Mouse (Mus musculus) midbrain, embryonic 13.5 days (tissue): Measurements from ENCODE around the gene Klf17. TPM values are rescaled to one million over a fixed set of nuclear protein-coding genes. Genes with fewer than 3 reads are reported as not detected.
"Not testable (repeated sequence)": the region's sequence is repeated elsewhere in the genome, so short reads cannot be mapped to it uniquely, and the experiment has no call there.

Experiments
- ATAC-seq: fragments of 200-750 bp; cut with Nextera tagmentation; 2 replicates; pipeline ENCODE4 v1.8.0; 2017; ENCODE audit warnings: mild to moderate bottlenecking, moderate TSS enrichment, moderate library complexity
- H3K27ac ChIP-seq: fragments of 300-500 bp; sonication (generic); 2 replicates; pipeline ENCODE4 v1.5.1; 2015; ENCODE audit warnings: inconsistent platforms, mild to moderate bottlenecking, moderate library complexity
- H3K27me3 ChIP-seq: fragments of 300-500 bp; sonication (generic); 2 replicates; pipeline ENCODE4 v1.6.1; 2015; ENCODE audit warnings: mild to moderate bottlenecking, inconsistent platforms
- H3K36me3 ChIP-seq: fragments of 300-500 bp; sonication (generic); 2 replicates; pipeline ENCODE4 v1.6.1; 2015; ENCODE audit warnings: mild to moderate bottlenecking, inconsistent platforms
- H3K4me1 ChIP-seq: fragments of 300-500 bp; sonication (generic); replicated peaks from 2 replicates; pipeline ENCODE4 v1.6.1; 2015; ENCODE audit warnings: inconsistent platforms
- H3K4me2 ChIP-seq: fragments of 300-500 bp; sonication (generic); replicated peaks from 2 replicates; pipeline ENCODE4 v1.6.1; 2015; ENCODE audit warnings: moderate library complexity, mild to moderate bottlenecking, inconsistent platforms
- H3K4me3 ChIP-seq: fragments of 300-500 bp; sonication (generic); replicated peaks from 2 replicates; pipeline ENCODE4 v1.5.1; 2015; ENCODE audit warnings: mild to moderate bottlenecking, inconsistent platforms
- H3K9ac ChIP-seq: fragments of 300-500 bp; sonication (generic); replicated peaks from 2 replicates; pipeline ENCODE4 v1.6.1; 2015; ENCODE audit warnings: mild to moderate bottlenecking, inconsistent platforms
- H3K9me3 ChIP-seq: fragments of 300-500 bp; sonication (generic); 2 replicates; pipeline ENCODE4 v1.6.1; 2016; ENCODE audit warnings: mild to moderate bottlenecking, inconsistent platforms
- WGBS: fragments of 180-500 bp; shearing (Covaris S2); methylation state at CpG from one replicate; pipeline ENCODE4 v1.1.7; 2015; 5-methylcytosine and 5-hydroxymethylcytosine counted together
- polyA plus RNA-seq: library from polyadenylated mRNA; unstranded; fragments of >200 nt; fragmentation: Nextera tagmentation; extraction: Ambion mirVana; gene quantifications from 2 replicates; pipeline ENCODE4 v1.2.1, GENCODE M21; 2015

Gene Klf17
- polyA plus RNA-seq: not detected in 2 replicates

DNA sequence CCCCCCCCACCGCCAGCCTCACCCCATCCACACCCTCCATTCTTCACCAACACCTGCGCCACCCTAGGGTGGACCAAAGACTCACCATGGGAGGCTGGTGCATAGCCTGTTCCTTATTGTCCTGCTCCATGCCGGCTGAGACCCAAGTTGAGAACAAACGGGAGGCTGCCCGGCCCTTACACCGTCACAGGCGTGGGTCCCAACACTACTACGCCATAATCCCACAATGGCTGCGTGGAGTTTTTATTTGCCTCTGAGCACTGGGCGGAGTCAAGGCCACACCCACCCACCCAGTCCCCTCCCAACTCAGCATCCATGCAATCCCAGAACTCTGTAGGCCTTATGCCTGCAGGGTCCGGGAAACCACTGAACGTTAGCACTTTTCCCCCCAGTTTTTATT is at the start of gene Klf17:
TSS of gene Klf17 (minus strand) at position 233 of the 400 bp plus-strand sequence.
- ATAC-seq: no peak
- no peak within 1 kb of the TSS for H3K4me3 ChIP-seq
- no peaks in the 10 kb centered on the region for H3K36me3 ChIP-seq
- H3K9ac ChIP-seq: no peak within 1 kb of the TSS
- H3K4me2 ChIP-seq: no peak within 1 kb of the TSS
- no peaks in the 10 kb centered on the region for H3K27me3 ChIP-seq
- H3K4me1 ChIP-seq: no peaks in the 10 kb centered on the region
- no peak within 1 kb of the TSS for H3K27ac ChIP-seq
- no peaks in the 10 kb centered on the region for H3K9me3 ChIP-seq
- 71% methylated on average over 12 of the region's 12 CpGs for WGBS

DNA sequence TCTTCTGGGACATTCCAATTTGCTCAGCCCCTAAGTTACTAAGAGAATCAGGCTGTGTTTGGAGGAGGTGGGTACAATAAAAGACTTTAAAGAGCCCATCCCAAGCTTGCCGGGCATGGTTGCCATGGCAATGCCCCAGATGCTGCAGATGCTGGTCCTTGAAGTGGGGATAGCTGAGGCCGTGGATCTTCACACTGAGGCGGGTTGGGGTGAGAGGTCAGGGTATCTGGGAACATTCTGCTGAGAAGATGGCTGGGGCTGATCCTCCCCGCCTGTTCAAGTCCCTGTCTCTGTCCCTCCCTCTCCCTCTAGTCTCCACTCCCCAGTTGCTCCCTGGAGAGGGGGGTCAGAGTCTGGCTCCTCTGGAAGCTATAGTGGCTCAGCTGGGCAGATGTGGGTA is 48.9 kb upstream of the Klf17 start:
- WGBS: 24% methylated on average over 4 of the region's 4 CpGs
- Histone ChIP-seq H3K36me3 (no peaks in the 10 kb centered on the region), H3K9me3 (no peaks in the 10 kb centered on the region), H3K4me3 (no peak overlapping the region), H3K4me1 (0 out of 2 replicates have a peak, but pooled peaks cover 6% of the 10 kb centered on the region), H3K27ac (no peak overlapping the region), H3K27me3 (no peaks in the 10 kb centered on the region), H3K4me2 (no peak overlapping the region), H3K9ac (no peak overlapping the region)
- no peak for ATAC-seq

DNA sequence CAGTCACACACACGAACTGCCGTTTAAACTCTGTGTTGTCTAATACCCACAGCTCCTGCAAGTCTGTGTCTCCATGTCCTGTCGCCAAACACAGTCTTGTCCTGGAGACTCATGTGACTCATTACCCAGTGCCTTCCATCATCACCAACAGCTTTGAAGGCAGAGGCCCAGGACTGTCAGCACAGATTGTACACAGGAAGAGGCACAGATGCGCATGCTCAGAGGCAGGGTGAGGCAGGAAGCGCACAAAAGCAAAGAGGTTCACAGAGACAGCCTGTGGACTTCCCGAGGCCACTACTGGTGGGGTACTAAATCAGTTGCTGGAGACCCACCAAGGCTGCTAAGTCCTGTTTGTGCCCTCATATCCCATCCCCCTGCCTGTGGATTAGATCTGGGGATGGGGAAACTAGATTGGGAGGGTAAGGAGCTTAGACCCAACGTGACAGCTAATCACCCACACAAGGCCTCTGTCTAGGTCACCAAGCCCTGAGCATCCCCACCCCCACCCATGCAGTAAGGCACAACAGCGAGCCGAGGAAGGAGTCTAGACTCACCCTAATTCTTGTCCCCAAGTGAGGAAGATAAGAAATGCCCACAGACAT is 48.2 kb upstream of the Klf17 start:
- no peak overlapping the region for H3K27ac ChIP-seq
- H3K4me3 ChIP-seq: no peak overlapping the region
- no peaks in the 10 kb centered on the region for H3K27me3 ChIP-seq
- H3K4me1 ChIP-seq: 0 out of 2 replicates have a peak, but pooled peaks cover 6% of the 10 kb centered on the region
- no peak overlapping the region for H3K4me2 ChIP-seq
- 72% methylated on average over 9 of the region's 9 CpGs for WGBS
- no peak overlapping the region for H3K9ac ChIP-seq
- no peaks in the 10 kb centered on the region for H3K36me3 ChIP-seq
- no peaks in the 10 kb centered on the region for H3K9me3 ChIP-seq
- no peak for ATAC-seq

DNA sequence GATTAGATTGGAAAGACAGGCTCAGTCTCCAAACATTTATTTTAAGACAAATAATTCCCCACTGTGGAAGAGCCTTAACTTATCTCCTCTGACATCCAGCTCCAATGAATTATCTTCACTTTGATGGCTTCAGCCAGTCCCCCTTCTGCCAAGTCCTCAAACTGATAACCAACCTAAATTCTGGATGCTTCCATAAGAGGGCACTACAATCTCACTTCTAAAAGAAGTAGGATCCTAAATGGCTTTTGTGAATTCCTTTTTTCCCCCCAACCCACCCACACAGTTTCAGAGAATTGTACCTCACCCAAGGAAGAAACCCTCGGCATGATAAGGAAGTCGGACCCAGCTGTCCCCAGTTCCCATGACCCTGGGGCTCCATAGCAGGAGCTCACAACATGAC is 45.5 kb upstream of the Klf17 start:
- no peak overlapping the region for H3K4me2 ChIP-seq
- H3K9me3 ChIP-seq: no peaks in the 10 kb centered on the region
- WGBS: 77% methylated on average over 2 of the region's 2 CpGs
- H3K36me3 ChIP-seq: no peaks in the 10 kb centered on the region
- no peak overlapping the region for H3K27ac ChIP-seq
- H3K4me1 ChIP-seq: 0 out of 2 replicates have a peak, but pooled peaks cover 6% of the 10 kb centered on the region
- H3K27me3 ChIP-seq: no peaks in the 10 kb centered on the region
- ATAC-seq: no peak
- no peak overlapping the region for H3K9ac ChIP-seq
- no peak overlapping the region for H3K4me3 ChIP-seq

DNA sequence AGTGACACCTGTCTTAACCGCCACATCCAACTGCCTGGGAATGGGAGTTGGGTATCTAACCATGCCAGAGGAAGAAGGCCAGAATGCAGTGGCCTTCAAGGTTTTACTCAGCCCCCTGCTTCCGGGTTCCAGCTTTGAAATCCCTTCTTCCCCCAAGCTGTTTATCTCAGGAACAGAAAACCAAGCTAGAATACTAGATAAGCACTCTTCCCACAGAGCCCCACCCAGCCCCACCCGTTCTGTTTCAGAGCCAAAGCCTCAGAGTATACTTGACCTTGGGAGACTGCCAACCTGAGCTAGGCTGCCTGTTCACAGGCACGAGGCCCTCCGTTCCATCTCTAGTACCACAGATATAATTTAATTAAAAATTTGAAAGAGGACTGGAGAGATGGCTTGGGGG is 41.5 kb upstream of the Klf17 start:
- no peak for ATAC-seq
- 84% methylated on average over 5 of the region's 5 CpGs for WGBS

DNA sequence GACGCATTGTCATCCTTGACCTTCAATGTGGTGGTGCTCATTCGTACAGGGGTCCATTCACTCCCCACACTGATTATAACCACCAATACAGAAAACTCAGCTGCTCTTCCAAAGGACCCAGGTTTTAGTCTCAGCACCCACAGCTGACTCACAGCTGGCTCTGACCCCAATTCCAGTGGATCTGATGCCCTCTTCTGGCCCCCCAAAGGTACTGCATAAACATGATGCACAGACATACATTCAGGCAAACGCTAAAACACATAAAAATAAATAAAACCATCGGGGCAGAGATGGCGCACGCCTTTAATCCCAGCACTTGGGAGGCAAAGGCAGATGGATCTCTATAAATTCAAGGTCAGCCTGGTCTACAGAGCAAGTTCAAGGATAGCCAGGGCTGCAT is 34.5 kb upstream of the Klf17 start:
- Histone ChIP-seq H3K27me3 (no peaks in the 10 kb centered on the region), H3K4me1 (no peaks in the 10 kb centered on the region), H3K36me3 (no peaks in the 10 kb centered on the region), H3K9ac (no peak overlapping the region), H3K9me3 (no peaks in the 10 kb centered on the region), H3K4me2 (no peak overlapping the region), H3K27ac (no peak overlapping the region), H3K4me3 (no peak overlapping the region)
- WGBS: 88% methylated on average over 6 of the region's 6 CpGs
- ATAC-seq: no peak

More for the DNA sequence above, 41.5 kb upstream of the Klf17 start:
- H3K27ac ChIP-seq: no peak overlapping the region
- H3K4me3 ChIP-seq: no peak overlapping the region
- H3K9ac ChIP-seq: no peak overlapping the region
- no peaks in the 10 kb centered on the region for H3K27me3 ChIP-seq
- no peaks in the 10 kb centered on the region for H3K4me1 ChIP-seq
- no peaks in the 10 kb centered on the region for H3K9me3 ChIP-seq
- H3K4me2 ChIP-seq: no peak overlapping the region
- no peaks in the 10 kb centered on the region for H3K36me3 ChIP-seq

DNA sequence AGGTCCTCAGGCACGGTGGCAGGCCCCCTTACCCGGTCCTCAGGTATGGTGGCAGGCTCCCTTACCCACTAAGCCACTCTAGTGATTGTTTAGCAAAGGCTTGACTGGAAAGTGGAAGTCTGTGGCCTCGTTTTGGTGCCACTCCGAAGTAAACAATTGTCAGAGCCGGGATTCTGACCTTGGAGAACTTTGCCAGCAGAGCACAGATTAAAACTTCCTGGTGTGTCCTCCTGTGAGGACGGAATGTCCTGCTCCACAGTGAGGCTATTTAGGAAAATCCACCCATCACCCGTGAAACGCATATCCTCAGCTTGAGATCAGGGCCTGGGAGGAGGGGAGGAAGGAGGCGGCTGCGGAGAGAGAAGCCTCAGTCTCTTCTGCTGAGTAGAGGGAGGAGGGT is 22.9 kb upstream of the Klf17 start:
- ATAC-seq: no peak
- H3K9me3 ChIP-seq: no peaks in the 10 kb centered on the region
- WGBS: 65% methylated on average over 10 of the region's 10 CpGs
- H3K4me3 ChIP-seq: no peak overlapping the region
- H3K4me1 ChIP-seq: no peaks in the 10 kb centered on the region
- H3K27me3 ChIP-seq: no peaks in the 10 kb centered on the region
- no peak overlapping the region for H3K9ac ChIP-seq
- H3K4me2 ChIP-seq: no peak overlapping the region
- no peak overlapping the region for H3K27ac ChIP-seq
- H3K36me3 ChIP-seq: no peaks in the 10 kb centered on the region

DNA sequence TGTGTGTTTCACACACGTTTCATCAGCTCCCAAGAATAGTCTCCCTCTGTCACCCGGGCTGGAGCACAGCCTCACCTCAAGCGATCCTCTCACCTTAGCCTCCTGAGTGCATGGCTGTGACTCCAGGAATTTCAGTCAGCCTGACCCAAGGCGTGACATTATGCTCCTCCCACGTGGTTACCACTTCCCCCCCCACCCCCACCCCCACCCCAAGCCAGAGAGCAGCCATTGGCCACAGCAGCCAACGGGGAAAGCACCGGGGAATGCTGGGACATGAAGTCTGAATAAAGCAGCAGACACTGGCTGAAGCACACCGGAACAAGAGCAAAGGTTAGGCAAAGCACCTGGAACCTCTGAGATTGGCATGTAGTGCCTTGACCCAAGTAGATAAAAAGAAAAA is 21.5 kb upstream of the Klf17 start:
- H3K4me2 ChIP-seq: no peak overlapping the region
- H3K9ac ChIP-seq: no peak overlapping the region
- WGBS: 38% methylated on average over 8 of the region's 8 CpGs
- H3K27me3 ChIP-seq: no peaks in the 10 kb centered on the region
- H3K4me1 ChIP-seq: no peaks in the 10 kb centered on the region
- H3K36me3 ChIP-seq: no peaks in the 10 kb centered on the region
- ATAC-seq: peak; percentile 63
- H3K4me3 ChIP-seq: no peak overlapping the region
- H3K27ac ChIP-seq: no peak overlapping the region
- H3K9me3 ChIP-seq: no peaks in the 10 kb centered on the region

DNA sequence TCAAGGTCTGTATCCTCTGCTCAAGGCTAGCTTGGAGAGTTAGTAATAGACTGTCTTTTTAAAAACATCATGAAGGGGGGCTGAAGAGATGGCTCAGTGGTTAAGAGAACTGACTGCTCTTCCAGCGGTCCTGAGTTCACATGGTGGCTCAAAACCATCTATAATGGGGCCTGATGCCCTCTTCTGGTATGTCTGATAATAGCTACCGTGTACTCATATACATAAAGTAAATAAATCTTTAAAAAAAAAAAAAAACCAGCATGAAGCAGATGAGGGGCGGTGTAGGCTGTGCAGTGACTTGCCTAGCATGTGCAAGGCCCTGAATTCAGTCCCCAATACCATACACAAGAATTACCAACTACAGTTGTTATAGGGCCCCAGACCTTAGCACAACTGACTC is 17.5 kb upstream of the Klf17 start:
- WGBS: 88% methylated on average over 3 of the region's 3 CpGs
- no peaks in the 10 kb centered on the region for H3K27me3 ChIP-seq
- H3K4me1 ChIP-seq: peaks cover 6% of the 10 kb centered on the region
- H3K27ac ChIP-seq: no peak overlapping the region
- no peaks in the 10 kb centered on the region for H3K36me3 ChIP-seq
- no peak overlapping the region for H3K4me2 ChIP-seq
- no peak overlapping the region for H3K9ac ChIP-seq
- no peaks in the 10 kb centered on the region for H3K9me3 ChIP-seq
- ATAC-seq: no peak
- H3K4me3 ChIP-seq: no peak overlapping the region

DNA sequence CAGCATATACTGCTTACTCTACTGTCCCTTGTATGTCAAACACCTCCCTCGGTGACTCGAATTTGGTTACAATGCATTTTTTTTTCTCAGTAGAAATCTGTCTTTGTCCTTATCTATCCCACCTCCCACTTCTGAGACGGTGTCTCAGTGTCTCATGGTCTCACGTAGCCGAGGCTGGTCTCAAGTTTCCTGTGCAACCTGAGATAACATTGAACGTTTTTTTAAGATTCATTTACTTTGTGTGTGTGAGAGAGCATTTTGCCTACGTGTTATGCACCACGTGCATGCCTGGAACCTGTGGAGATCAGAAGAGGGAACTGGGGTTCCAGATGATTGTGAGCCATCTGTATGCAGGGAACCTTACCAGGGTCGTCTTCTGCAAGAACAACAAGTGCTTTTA is 7.5 kb upstream of the Klf17 start:
- no peaks in the 10 kb centered on the region for H3K36me3 ChIP-seq
- no peak overlapping the region for H3K9ac ChIP-seq
- H3K4me1 ChIP-seq: no peaks in the 10 kb centered on the region
- no peak for ATAC-seq
- H3K4me3 ChIP-seq: no peak overlapping the region
- H3K9me3 ChIP-seq: no peaks in the 10 kb centered on the region
- H3K27ac ChIP-seq: no peak overlapping the region
- H3K27me3 ChIP-seq: no peaks in the 10 kb centered on the region
- WGBS: 77% methylated on average over 9 of the region's 9 CpGs
- H3K4me2 ChIP-seq: no peak overlapping the region

DNA sequence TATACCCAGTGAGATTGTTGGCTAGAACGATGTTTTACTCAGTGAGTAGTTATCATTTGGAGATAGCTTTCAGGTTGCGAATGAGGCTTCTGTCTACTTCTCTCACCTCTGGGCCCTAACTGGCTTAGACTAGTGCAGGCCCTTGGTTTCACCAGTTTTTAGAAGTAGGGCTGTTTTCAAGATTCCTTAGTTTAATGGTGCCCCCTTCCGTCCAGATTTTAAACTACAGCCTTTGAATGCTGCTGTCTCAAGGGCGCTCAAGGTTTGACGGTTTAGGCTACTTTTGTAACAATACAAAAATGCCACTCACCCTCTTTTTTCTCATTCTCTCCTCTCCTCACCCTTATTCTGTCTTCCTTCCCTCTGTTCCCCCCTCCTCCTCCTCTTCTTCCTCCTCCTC is 5.5 kb upstream of the Klf17 start:
- H3K9me3 ChIP-seq: no peaks in the 10 kb centered on the region
- no peak overlapping the region for H3K4me2 ChIP-seq
- no peaks in the 10 kb centered on the region for H3K36me3 ChIP-seq
- ATAC-seq: no peak
- no peaks in the 10 kb centered on the region for H3K4me1 ChIP-seq
- H3K27me3 ChIP-seq: no peaks in the 10 kb centered on the region
- no peak overlapping the region for H3K27ac ChIP-seq
- no peak overlapping the region for H3K4me3 ChIP-seq
- H3K9ac ChIP-seq: no peak overlapping the region
- 20% methylated on average over 5 of the region's 5 CpGs for WGBS

DNA sequence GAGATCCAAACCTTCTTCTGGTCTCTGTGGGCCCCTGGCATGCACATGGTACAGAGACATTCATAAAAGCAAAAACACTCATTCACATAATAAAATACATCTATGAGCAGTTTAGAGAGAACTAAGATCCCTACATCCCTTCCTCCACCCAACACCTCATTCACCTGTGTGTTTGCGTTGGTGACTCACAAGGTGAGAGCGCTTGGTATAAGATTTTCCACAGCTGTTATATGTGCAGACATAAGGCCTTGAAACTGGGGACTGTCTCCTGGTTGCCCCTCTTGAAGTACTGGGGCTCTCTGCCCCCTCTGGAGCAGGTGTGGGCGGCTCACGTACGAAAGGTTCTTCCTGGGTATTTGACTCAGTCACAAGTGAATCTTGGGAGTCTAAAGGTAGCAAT is 5.3 kb downstream of the Klf17 start:
- H3K4me3 ChIP-seq: no peak overlapping the region
- no peak overlapping the region for H3K4me2 ChIP-seq
- 98% methylated on average over 5 of the region's 5 CpGs for WGBS
- no peak overlapping the region for H3K27ac ChIP-seq
- no peaks in the 10 kb centered on the region for H3K27me3 ChIP-seq
- H3K9me3 ChIP-seq: no peaks in the 10 kb centered on the region
- H3K9ac ChIP-seq: no peak overlapping the region
- no peaks in the 10 kb centered on the region for H3K4me1 ChIP-seq
- no peak for ATAC-seq
- H3K36me3 ChIP-seq: no peaks in the 10 kb centered on the region

DNA sequence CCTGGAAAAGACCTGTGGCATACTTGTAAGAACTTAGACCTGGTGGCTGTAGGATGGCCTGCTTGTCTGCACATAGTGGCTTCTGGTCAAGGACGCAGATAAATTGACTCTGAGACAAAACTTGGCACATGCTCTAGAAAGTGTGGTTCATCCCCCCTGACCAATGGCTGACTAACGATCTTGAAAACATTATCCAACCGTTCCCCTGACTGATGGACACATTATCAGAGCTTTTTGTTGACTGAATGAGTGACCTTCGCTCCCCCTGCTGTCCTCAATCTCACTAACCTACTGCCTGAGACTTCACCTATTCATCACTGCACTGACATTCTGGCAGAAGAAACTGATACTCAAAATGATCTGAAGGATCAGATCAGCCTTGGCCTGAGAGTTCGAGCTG is 13.0 kb downstream of the Klf17 start:
- not testable (repeated sequence) for ATAC-seq, H3K9ac ChIP-seq, H3K4me1 ChIP-seq, H3K36me3 ChIP-seq, H3K27ac ChIP-seq, H3K9me3 ChIP-seq, H3K4me3 ChIP-seq, H3K4me2 ChIP-seq, H3K27me3 ChIP-seq
- 84% methylated on average over 5 of the region's 5 CpGs for WGBS
